Mouse (Mus musculus) CH12F3 (cell line): Measurements from ENCODE around the gene Fbln5.

Experiments
- in situ Hi-C: fragments of 300-500 bp; cut with MboI; formaldehyde crosslinking; loops from 2 replicates; pipeline ENCODE4 v1.14.3; 2020; ENCODE audit warnings: low sequenced_read_pairs

Gene Fbln5

GRCm38 (mm10) chr12:101811181-101811580, 7.7 kb downstream of the Fbln5 start:
- in situ Hi-C loops, result no loop called here

GRCm38 (mm10) chr12:101810515-101810914, 8.3 kb downstream of the Fbln5 start:
- in situ Hi-C loops, result no loop called here

DNA sequence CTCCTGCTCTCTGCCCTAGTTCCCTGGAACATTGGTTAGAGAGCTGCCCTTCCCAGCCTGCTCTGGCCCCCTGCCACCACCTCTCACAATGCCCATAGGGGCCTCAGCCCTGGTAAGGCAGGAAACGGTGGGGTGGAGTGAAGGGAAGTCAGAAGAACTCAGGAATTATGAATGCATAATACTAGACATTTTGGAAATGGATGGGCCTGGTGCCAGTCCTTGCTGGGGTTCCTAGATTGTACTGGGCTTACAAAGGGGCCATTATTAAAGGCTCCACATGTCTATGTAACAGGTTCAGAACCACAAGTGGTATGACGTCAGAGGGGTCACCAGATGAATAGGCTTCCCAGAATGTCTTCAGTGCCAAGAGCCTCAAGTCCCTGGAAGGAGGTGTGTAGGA, 11.5 kb downstream of the Fbln5 start:
- in situ Hi-C loops, result no loop called here

GRCm38 (mm10) chr12:101802445-101802844, 16.4 kb downstream of the Fbln5 start:
- in situ Hi-C loops, result no loop called here

- in situ Hi-C loops, result no loop called here
These were observed 17.1 kb downstream of the Fbln5 start for GRCm38 (mm10) chr12:101801744-101802143.

- in situ Hi-C loops, result no loop called here
These were observed 17.8 kb downstream of the Fbln5 start for GRCm38 (mm10) chr12:101801051-101801450.

DNA sequence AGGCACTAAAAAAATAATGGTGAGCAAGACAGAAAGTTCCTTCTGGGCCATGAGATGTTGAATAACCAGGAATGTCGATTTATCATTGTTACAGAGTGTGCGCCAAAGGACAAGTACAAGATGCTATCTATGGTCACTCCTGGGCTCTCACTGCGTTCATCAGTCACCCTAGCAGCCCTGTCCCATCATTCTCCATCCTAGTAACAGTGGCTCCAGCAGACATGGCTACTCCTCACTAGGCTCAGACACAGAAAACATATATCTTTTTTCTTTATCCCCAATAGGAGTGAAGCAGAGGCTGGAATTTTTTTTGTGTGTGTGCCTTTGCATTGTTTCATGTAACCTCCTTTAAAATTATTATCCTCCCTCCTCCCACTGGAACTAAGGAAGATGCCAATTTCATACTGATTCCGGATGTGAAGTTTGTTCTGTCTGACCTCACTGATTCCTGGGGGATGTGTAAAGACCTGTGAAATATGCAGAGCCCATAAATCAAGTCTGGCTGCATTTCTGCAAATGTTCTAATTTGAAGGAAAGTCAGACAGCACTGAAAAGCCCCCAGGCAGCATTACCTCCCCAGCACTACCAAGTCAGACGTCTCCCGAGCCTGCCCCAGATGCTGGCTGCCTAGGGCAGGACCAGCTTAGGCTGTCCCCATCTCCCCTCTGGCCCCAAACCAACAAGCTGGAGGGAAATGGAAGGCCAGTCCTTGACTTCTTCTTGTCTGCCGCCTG, 20.5 kb downstream of the Fbln5 start:
- in situ Hi-C loops, result no loop called here

DNA sequence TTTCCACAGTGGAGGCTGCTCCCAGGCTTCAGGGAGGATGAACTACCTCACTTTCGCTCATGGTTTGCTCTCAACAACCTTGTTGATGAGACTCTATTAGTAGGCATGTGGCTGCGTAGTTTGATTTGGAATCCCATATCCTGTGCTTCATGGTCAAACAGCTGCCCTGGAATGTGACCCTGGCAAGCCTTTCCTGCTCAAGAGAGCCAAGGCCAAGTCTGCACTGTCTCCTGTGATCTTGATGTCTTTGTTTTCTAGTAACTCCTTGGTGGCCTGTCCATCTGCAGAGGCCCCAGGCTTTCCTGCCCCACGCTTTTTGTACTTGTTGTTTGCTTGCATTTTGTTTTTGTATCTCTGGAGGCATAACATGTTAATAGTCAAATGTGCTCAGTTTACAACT, 24.4 kb downstream of the Fbln5 start:
- in situ Hi-C loops, result no loop called here

DNA sequence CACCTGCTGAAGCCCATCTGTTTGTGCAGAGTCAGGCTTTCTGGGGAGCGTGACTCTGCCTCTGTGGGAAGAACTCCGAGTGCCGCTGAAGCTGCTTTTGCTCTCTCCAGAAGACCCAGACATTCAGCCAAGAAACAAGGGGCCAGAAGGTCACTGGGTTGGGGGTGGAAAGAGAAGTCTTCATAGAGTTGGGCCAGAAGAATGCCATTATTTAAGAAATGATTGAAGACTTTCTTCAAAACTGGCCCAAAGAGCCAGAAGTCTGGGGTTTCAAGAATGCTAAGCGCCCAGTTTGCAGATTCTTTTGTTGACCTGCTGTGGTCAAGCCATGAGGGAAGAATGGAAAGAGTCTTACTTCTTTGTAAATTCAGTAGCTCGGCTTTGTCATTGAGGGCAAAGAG, 25.6 kb downstream of the Fbln5 start:
- in situ Hi-C loops, result no loop called here

- in situ Hi-C loops, result no loop called here
These were observed 26.2 kb downstream of the Fbln5 start for GRCm38 (mm10) chr12:101792684-101793083.

DNA sequence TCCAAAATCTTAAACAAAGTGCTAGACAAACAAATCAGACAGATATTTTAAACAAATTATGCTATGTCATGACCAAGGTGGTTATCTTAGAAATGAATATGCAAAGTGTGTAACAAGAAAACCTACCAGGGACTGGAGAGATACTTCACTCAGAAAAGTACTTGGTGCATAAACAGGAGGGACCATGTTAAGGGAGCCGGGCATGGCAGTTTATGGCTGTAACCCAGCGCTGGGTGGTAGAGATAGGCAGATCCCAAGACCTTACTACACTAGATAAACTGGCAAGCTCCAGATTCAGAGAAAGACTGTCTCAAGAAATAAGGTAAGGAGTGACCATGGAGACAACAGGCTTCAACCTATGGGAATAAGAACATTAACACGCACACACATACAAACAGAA, 29.1 kb downstream of the Fbln5 start:
- in situ Hi-C loops, result no loop called here

DNA sequence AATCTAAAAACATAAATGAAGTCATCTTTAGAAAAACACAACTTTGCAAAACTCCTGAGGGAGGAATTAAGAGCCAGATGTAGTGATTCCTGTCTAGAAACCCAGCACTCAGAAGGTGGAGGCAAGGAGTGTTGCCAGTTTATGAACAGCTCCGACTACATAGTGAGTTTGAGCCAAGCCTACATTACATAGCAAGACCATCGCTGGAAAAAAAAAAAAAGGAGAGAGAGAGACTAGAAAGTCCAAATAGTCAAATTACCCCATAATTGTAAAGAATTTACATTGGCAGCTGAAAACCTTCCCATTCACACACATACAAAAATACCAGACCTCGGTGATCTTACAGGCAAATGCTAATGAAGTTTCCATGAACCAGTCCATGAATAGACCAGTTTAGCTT, 29.6 kb downstream of the Fbln5 start:
- in situ Hi-C loops, result no loop called here

GRCm38 (mm10) chr12:101782787-101783186, 36.1 kb downstream of the Fbln5 start:
- in situ Hi-C loops, result no loop called here

- in situ Hi-C loops, result no loop called here
These were observed 37.9 kb downstream of the Fbln5 start for GRCm38 (mm10) chr12:101780915-101781314.

GRCm38 (mm10) chr12:101777613-101778325, 41.1 kb downstream of the Fbln5 start:
- in situ Hi-C loops, result no loop called here

GRCm38 (mm10) chr12:101776383-101776782, 42.5 kb downstream of the Fbln5 start:
- in situ Hi-C loops, result no loop called here

DNA sequence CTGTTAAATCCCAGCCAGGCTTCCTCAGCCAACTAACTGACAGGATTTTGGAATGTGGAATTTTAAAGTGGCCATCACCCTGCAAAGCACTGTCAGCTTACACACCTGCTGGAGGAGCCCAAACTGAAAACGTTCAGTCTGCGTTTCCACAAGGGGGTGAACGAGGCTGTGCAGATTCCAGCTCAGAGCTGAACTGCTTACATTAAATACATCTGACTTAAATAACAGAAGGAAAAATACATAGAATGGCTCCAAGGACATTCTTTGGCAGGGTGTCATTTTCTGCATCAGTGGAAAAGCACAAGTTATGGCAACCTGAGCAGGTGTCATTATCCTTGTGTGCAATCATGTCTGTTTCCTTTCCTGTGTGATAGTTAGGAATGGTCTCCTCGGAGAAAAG, 44.7 kb downstream of the Fbln5 start:
- in situ Hi-C loops, result no loop called here

GRCm38 (mm10) chr12:101772962-101773361, 45.9 kb downstream of the Fbln5 start:
- in situ Hi-C loops, result no loop called here

DNA sequence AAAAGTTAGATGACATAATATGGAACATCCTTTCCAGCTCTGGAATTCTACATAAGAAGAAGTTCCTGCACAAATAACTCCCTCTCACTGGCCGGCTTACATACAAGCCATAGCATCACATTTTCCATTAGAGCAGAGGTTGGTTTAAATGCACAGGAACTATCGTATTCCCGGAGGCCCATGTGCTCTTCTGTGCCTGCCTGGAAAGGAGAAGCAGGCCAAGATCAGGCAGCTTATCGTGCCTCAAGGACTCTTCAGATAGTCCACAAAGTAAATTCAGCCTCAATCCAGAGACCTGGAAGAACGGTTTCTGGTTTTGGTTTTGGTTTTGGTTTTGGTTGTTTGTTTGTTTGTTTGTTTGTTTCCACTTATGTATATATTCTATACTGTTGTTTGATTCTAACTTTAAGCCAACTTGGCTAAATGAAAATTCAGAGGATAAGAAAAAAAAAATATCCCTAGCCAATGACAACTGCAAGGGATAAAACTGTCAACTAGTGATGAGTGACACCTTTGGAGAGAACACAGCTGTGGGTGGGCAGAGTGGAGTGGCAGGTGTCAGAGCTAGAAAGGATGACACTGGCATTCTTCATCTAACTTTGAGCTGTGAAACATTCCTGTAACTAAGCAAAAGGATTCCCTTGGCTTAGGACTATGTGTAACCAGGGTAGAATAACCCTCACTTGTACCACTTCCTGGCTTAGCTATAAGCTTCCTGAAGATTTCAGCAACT, 48.4 kb downstream of the Fbln5 start:
- in situ Hi-C loops, result no loop called here

GRCm38 (mm10) chr12:101767306-101768053, 51.4 kb downstream of the Fbln5 start:
- in situ Hi-C loops, result no loop called here

DNA sequence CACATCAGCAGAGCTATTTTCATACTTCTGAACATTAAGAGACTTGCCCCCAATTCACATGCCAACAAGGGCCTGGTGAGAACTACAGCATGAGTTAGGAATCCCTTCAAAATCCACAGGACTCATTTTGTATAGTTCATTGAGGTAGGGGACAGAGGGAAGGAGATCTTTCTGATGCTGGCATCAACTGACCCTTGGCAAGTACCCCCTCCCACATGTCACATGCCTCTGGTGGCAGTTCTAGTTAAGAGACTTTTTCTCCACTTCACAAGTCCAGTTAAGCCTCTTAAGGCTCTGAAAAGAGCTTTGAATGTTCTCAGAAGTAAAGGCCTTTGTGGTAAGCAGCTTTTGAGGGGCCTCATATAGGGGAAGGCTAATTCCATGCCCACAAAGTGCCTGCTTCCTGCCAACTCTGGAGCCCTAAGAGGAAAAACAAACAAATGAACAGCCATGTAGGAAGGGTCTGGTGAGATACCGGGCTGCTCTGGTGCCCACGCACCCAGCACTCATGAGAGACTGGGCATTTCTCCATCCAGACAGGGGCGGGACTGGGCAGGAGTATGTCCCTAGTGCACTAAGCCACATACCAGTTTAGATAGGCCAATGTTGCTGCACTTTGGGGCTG, 52.5 kb downstream of the Fbln5 start:
- in situ Hi-C loops, result no loop called here
